Mouse (Mus musculus): ENCODE results near the gene Eaf2.

Gene Eaf2

DNA sequence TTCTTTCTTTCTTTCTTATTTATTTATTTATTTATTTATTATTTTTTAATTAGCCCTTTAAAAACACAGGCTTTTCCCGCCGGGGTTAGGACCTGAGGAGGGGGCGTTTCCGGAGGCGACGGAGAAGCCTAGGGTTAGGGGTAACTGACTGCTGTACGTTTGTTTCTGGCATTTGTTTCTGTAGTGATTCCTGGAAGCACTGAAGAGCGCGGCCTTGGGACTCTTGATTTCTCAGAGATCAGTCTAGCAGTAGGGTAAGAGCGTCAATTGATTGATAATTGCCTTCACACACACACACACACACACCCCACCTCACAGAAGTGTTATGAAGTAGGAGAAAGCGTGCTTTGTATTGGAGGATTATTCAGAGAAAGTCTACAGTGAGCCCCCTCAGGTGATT is 46.0 kb downstream of the Eaf2 start:
- DNase-seq = no peak

DNA sequence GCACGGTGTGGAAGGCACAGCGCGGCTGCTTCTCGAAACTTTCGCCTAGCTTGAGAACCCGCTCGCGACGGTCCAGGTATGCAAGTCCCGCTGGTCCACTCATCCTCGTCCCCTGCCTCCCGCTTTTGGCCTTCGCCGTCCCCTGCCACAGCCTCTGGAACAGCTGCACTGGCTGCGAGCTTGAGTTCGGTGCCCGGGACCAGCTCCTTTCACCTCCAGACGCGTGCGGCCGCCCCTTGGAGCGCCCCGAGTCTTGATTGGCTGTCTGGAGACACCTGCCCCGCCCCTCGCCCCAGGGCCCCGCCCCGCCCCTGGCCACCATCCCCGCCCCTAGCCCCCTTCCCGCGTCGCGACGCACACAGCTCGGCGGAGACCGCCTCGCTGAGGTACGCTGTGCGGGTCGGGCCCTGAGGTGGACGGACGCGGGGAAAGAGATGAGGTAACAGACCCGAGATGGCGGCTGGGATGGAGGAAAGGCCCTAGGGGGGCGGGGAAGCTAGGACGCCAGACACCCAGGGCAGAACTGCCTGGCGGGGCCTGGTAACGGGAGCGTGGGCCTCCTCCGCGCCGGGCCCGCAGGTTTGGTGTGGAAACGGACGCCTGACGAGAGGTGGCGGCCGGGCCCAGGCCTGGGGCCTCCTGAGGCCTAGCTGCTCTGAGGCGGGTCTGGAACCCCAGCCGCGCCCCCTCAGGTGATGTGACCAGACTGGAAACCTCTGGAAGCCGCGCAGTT is 46.6 kb downstream of the Eaf2 start, which contains the start of gene Iqcb1:
TSS of gene Iqcb1 (plus strand) at position 332 of the 733 bp plus-strand sequence.
- DNase-seq = peak; percentile 78

DNA sequence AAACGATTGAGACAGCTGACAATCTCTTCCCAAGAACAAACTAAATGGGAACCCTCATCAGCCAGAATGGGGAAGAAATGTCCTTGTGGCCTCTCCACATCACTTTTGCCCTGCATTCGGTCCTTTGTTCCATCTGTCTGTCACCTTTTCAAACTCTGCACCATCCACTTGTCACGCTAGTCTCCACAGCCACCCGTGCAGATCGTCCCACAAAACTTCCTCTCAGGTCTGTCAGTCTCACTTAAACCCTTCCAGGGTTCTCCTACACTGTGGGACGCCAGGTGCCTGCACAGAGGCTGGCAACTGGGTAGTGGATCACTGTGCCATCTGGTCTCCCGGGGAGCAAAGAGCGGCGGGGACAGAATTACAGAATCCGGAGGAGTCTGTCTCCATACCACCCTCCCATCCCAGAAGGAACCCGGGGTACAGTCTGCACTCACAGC is 47.2 kb downstream of the Eaf2 start:
- no peak for DNase-seq

DNA sequence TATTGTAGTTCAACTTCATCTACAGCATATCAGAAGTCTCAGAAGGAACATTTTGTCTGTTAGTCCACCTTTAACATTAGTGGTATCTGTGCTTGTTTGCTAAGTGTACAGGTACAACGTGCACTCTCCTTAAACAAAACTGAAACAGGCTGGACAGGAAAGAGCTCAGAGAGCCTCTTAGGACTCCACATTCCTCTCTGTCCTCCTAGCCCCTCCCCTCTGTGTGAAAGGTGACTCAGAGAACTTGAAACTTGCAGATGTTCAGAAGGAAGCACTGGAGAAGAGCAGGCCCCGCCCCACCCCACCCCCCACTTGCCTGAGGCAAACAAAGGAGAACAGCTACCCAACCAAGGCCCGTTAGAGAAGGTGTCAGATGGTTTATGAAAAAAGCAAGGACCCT is 53.3 kb downstream of the Eaf2 start:
- no peak for DNase-seq

DNA sequence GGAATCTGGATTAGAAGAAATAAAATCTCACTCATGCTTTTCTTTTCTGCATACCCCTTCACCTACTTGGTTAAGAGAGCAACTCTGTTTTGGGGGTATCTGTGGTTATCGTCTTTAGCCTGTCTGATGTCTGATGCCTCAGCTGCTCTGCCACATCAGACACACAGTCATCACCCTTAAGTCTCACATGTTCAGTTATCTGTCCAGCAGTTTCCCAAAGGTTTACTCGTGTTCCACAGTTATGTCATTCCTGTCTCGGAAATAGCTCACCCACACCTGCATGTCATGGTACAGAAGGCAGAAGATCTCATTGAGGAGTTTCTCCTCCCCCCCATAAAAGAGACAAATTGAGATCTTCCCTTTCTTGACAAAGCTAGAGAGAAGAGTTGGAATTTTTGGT is 54.1 kb downstream of the Eaf2 start:
- no peak for DNase-seq

DNA sequence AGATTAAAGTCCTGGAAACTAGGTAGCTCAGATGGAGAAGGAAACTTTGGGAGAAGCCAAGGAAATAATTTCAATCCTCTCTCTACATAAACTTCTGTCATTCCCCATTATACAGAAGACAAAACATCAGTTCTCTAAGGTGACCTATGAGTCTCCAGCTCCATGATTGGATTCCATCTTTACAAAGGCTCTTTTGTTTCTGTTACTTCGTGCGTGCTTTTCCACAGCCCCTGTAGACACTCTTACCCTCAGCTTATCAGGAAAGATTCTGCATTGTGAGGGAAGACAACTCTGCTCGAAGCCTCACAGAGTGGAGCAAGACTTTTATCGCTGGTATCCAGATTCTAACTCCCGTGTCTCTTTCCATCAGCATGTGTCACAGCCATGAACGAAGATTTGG is 54.8 kb downstream of the Eaf2 start:
- no peak for DNase-seq

DNA sequence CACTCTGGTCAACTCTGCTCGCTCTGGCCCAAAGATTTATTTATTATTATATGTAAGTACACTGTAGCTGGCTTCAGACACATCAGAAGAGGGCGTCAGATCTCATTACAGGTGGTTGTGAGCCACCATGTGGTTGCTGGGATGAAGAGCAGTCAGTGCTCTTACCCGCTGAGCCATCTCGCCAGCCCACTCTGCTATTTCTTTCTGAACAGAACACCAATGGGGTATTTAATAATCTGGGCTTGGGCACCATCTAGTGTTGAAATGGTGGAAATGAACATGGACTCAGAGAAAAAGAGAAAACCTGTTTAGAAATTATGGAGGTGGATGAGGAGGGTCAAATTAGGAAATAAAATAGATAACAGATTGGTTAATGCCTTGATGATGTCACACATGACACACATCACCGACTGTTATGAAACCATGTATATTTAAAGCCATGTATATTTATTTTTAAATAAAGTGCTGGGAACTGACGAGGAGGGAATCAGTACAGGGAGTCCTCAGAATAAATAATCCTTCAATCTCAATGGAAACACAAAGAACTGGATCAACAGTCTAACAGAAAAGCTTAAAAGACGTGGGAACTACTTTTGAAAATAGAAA is 57.4 kb downstream of the Eaf2 start:
- peak; percentile 50 for DNase-seq

DNA sequence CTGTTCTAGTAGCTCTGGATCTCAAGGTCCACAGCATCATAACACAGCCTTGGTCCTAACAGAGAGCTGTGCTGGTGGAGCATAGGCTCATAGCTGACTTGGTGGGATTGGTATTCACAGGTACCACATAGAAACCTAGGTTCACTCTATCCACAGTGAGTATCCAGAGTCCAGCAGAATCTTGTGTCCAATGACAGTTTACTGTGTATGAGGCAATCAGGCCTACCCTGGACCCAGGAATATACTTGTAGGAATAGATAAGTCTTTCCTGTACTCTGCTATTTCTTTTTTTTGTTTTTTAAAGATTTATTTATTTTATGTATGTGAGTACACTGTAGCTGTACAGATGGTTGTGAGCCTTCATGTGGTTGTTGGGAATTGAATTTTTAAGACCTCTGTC is 57.9 kb downstream of the Eaf2 start:
- DNase-seq = no peak

DNA sequence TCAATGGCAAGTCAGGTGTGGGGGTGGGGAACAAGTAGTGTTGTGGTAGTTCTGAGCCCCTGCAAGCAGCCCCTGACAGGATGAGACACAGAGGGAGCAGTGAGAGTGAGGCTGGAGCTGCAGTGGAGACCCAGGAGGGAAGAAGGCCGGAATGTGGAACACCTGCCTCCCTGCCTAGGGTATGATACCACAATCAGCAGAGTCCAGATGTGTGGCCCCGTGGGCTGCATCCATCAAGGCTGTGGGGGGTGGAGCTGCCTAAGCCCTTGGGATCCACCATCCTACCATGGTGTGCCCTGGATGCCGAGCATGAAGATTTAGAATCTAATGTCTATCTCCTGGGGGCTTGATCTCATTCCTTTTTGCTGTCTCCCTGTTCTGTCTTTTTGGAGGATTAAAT is 61.1 kb downstream of the Eaf2 start:
- no peak for DNase-seq

DNA sequence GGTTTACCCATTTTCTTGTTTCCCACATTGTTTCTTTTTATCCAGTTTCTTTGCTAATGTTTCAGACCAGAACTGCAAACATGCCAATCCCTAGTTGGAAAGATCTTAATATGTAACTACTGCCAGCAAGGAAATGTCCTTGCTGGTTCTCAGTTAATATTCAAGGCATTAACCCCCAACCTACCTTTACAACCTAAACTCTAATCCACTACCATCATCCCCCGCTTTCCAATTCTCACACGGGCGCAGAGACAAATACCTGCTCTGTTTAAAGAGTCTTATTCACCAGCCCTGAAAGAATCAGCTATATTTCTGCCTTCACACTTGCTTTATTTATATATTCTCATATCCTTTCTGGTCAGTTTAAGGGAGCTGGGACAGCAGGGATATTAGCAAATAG is 66.2 kb downstream of the Eaf2 start:
- no peak for DNase-seq

DNA sequence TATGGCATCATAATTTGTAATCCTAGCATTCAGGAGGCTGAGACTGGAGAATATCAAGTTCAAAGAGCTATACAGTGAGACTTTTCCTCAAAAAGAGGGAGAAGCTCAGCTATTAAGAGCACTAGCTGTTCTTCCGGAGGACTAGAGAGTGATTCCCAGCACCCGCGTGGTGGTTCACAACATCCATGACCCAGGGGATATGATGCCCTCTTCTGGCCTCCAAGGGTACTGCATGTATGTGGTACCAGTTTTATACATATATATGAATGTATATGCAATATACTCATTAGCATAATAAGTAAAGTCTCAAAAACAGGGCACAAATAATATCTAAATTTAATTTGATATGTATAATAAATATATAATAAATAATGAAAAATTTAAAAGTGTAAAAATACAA is 72.4 kb downstream of the Eaf2 start:
- no peak for DNase-seq

DNA sequence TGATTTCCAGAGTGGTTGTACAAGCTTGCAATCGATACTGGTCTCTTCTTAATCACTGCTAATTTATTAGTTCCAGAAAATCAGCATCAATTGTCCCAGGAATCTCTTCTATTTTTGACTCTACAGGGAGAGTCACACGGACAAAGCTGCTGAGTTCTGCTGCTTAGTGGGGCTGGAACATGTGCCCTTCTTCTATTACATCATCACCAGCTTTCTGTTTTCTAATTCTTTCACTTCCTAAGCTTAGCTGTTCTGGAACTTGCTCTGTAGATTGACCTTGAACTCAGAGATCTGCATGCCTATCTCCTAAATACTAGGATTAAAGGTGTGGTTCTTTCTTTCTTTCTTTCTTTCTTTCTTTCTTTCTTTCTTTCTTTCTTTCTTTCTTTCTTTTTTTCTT is 76.5 kb downstream of the Eaf2 start:
- DNase-seq = no peak

DNA sequence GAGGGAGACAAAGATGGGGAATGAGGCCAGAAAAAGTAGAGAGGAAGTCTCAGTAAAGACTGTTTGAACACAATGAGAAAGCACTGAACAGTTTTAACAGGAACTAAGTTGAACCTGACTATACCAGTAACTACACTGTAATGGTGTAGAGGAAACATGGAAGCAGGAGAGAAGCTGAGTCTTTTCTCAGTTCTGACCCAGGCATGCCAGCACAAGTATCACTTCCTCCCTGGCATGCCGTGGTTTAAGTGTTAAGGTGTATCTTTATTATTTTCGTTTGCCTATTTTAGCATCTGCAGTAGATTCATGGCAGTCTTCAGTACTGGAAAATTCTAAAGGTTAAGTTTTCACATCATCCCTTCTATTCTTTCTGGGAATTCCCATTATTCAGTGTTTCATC is 79.8 kb downstream of the Eaf2 start:
- no peak for DNase-seq

DNA sequence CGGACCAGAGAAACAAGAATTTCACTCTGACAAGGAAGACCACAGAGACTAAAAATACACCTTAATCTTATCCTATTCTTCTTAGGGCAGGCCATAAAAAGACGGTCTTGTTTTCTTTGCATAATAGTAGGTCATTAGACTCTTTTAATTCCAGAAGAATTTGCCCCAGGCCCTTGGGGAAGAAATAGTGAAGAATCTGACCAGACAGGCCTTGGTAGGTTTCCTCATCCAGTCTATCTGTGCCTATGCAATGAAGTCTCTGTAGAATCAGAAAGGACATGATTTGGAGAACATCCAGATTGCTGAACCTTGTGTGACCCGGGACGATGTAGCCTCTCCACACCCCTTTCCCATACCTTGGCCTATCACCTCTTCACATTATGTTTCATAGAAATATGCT is 84.6 kb downstream of the Eaf2 start:
- no peak for DNase-seq

DNA sequence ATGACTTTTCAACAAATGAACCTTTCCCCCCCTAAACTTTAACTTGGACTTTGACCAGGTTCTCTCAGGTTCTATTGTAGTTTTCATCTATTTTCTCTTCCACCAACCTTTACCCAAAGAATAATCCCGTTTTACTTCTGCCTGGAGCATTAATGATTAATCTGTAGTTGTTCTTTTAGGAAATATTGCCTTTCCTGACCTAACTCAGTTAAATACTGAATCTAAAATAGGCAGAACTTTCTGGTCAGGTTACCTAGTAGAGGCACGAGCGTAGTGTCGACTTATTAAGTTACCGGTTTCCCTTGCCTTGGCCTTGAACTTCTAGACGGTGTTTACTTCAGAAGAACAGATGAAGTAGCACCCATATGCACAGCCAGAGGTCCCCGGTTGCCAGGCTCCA is 88.3 kb downstream of the Eaf2 start:
- no peak for DNase-seq

DNA sequence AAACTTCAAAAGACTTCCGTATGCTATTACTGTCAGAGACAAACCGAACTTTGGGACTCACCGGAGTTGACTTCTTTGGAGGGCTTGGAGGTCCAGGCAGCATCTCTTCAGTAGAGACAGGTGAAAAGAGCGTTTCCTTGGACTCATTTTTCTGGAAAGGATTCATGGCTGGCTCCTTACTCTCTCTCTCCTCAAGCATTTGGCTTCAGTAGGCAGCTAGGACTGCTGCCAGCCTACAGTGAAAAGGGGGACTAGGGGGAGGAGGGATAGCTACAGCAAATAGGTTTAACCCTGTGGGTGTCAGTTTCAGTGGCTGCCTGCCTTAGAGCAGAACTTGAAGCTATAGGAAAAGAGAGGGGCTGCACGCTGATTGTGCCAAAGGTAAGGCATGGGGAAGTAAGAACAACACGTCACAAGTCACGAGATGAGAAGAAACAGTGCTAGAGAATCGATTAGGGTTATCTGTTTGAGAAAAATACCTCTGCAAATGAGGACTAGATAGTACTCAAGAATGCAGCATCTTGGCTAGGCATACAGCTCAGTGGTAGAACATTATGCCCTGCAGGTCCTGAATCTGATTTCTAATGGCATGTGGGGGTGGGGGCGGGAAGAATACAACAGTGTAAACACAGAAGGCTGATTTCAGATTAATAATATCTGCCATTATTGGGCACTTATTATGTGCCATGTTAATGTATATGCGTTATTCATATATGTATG is 90.0 kb downstream of the Eaf2 start, which contains the start of gene Slc15a2:
TSS of gene Slc15a2 (minus strand) at position 369 of the 720 bp plus-strand sequence.
- no peak for DNase-seq

DNA sequence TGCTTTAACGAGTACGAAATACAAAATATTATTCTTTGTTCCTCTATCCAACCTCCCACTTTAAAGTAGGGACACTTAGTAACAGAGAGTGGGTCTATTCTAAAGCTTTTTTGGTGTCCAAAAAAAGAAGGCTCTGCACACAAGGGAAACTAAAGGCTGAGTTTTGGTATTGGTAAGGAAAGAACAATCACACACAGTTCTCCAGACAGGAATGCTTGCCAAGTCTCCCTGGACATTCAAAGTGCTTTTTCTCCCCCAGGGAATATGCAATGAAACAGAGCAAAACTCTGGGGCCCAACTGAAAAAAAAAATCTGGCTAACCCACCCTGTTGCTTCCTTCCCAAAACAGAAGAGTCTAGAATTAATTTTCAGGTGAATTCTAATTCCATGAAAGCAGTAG is 90.7 kb downstream of the Eaf2 start:
- DNase-seq = no peak

DNA sequence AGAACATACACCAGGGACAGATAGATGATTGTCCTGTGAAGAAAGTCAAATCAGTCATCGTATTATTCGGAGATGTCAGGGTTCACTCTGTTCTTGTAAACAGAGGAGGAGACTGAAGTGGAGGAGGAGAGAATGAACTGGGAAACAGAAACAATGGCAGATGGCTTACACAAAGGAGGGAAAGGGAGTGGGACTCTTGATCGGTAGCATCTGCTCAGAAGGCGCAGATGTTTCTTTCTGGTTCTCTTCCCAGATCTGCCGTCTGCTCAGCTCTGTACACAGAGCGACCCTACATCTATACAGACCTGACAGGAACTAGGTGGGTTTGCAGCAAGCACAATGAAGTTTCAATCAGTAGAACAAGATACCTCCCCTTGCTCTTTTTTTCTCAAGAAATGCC is 99.1 kb downstream of the Eaf2 start:
- DNase-seq = no peak

DNA sequence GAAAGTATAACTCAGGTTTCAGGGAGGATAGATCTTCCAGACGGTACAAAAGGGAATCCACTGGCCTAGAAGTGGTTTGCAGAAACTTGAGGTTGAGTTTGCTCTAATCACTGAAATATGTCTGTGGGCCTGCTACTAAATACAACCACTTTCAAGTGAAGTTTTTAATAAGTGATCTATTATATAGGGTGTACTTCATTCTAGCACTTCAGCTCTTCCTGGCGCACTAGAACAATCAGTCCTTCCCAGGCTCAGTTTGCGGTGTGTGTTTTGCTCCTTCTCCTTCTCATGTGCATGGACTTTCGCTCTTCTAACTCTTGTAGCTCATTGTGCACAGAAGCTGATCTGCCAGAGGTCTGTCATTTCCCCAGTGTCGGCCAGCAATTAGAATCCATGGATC is 101.8 kb downstream of the Eaf2 start:
- no peak for DNase-seq

DNA sequence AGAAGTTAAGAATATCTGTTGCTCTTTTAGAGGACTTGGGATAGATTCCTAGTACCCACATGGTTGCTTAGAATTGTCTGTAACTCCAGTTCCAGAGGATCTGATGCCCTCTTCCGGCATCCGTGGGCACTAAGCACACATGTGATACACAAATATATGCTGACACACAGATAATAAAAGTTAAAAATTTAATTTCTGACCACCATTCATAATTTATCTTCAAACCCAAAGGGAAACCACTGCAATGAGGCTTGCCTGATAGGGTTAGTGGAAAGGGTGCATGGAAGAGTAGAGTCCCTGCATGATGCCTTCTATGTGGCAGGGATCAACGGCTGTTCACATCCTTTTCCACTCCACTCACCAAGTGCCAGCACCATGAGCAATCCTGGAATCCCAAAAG is 103.1 kb downstream of the Eaf2 start:
- no peak for DNase-seq

DNA sequence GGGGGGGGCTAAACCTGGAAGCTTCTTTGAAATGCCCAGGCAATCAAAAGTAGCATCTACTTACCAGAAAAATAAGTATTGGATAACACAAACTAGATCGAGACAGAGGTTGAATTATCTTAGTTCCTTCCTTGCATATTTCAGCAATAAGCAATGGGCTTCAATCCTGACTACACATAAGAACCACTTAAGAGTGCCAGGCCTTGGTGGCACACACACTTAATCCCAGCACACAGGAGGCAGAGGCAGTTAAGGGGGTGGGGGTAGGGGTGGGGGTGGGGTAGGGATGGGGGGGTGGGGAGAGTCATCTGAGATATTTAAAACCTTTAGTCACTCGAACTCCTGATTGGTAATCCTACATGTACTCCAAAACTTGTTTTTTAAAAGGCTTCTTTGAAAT is 103.6 kb downstream of the Eaf2 start:
- DNase-seq = no peak

DNA sequence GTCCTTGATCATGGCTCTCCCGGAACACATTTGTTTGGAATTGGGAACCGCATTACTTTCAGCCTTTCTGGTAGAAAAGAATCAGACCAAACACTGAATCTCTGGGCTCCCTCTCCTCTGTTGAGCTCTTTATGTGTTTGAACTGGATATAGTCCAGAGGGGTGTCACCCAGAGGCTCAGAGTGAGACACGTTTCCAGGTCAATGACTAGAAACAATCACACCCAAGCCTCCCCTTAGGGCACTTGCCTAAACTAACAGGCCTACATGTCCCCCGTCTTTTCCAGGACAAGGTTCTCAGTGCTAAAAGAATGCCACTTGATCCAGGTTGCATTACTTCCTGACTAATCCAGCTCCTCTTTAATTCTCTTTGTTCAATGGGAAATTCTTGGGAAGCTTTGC is 104.0 kb downstream of the Eaf2 start:
- DNase-seq = no peak

DNA sequence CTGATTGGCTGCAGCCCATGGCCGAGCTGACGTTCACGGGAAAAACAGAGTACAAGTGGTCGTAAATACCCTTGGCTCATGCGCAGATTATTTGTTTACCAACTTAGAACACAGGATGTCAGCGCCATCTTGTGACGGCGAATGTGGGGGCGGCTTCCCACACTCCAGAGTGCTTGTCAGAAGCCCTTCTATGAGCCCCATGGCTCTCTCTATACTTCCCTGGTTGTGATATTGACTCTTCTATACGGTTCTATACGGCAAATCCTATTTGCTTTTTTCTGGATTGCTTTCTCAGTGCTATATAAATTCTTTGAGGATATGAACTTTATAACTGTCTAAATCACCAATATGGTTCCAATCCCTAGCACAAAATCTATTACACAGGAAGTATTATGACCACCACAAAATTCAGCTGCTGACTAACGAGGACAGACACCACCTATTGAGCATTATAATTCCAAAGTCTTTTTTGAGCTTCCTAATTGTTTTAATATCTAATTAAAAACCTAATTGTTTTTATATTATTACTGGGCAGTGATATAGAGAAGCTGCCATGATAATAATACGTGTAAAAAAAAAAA is 104.5 kb downstream of the Eaf2 start:
- no peak for DNase-seq

DNA sequence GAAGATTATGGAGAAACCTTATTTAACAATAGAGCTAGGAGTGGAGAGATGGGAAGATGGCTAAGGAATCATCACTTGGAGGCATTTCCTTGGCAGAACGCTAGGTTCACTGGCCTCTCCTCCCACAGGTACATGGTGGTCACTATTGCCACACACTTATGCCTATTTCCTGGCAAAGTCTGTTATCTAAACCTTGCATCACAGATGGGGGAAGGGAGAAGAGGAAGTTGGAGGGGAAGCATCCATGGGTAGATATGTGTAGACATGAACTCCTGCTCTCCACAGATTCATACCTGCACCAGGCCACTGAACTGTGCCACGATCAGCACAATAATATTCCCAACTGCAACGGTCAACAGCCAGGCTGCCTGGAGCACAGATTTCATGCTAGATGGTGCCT is 122.8 kb downstream of the Eaf2 start:
- no peak for DNase-seq
